Mouse (Mus musculus) hindbrain, embryonic 16.5 days (tissue): ENCODE results near the gene Odf4. TPM values are rescaled to one million over a fixed set of nuclear protein-coding genes. Genes with fewer than 3 reads are reported as not detected.
A peak's percentile ranks its signal among the peaks of the same experiment; 100 is the strongest.

Source experiments
- ATAC-seq: fragments of 200-750 bp; cut with Nextera tagmentation; 2 replicates; pipeline ENCODE4 v1.8.0; 2017; ENCODE audit warnings: moderate TSS enrichment, moderate library complexity
- H3K27ac ChIP-seq: fragments of 300-500 bp; sonication (generic); 2 replicates; pipeline ENCODE4 v1.5.1; 2014; ENCODE audit warnings: low read depth, mild to moderate bottlenecking, control low read depth, low read length, moderate library complexity
- H3K27me3 ChIP-seq: fragments of 300-500 bp; sonication (generic); replicated peaks from 2 replicates; pipeline ENCODE4 v1.6.1; 2014; ENCODE audit warnings: low read length; ENCODE audit not compliant: control insufficient read depth, insufficient read depth
- H3K36me3 ChIP-seq: fragments of 300-500 bp; sonication (generic); 2 replicates; pipeline ENCODE4 v1.6.1; 2014; ENCODE audit warnings: mild to moderate bottlenecking, low read length, moderate library complexity, mixed read lengths; ENCODE audit not compliant: control insufficient read depth, insufficient read depth
- H3K4me1 ChIP-seq: fragments of 300-500 bp; sonication (generic); 2 replicates; pipeline ENCODE4 v1.6.1; 2014; ENCODE audit warnings: low read depth, low read length; ENCODE audit not compliant: control insufficient read depth, insufficient read depth
- H3K4me2 ChIP-seq: fragments of 300-500 bp; sonication (generic); 2 replicates; pipeline ENCODE4 v1.6.1; 2014; ENCODE audit warnings: mild to moderate bottlenecking, low read length, control low read depth, moderate library complexity
- H3K4me3 ChIP-seq: fragments of 300-500 bp; sonication (generic); 2 replicates; pipeline ENCODE4 v1.5.1; 2014; ENCODE audit warnings: mild to moderate bottlenecking, low read length, control low read depth, moderate library complexity
- H3K9ac ChIP-seq: fragments of 300-500 bp; sonication (generic); 2 replicates; pipeline ENCODE4 v1.6.1; 2014; ENCODE audit warnings: low read depth, mild to moderate bottlenecking, control low read depth, low read length, moderate library complexity
- H3K9me3 ChIP-seq: fragments of 300-500 bp; sonication (generic); 2 replicates; pipeline ENCODE4 v1.6.1; 2014; ENCODE audit warnings: mild to moderate bottlenecking, low read length, moderate library complexity; ENCODE audit not compliant: control insufficient read depth
- WGBS: fragments of 180-500 bp; shearing (Covaris S2); extraction: QIAGEN DNeasy Blood & Tissue Kit; methylation state at CpG from one replicate; pipeline ENCODE4 v1.1.7; 2014; 5-methylcytosine and 5-hydroxymethylcytosine counted together
- polyA plus RNA-seq: library from polyadenylated mRNA; unstranded; fragments of >200 nt; fragmentation: Nextera tagmentation; extraction: Ambion mirVana; gene quantifications from 2 replicates; pipeline ENCODE4 v1.2.1, GENCODE M21; 2015

The Odf4 gene
- polyA plus RNA-seq, 1 experiment from 2014 or later: 0.34 TPM

GRCm38 (mm10) chr11:68900519-68901350, 26.1 kb downstream of the Odf4 start:
- peak overlapping the region; percentile 44 for H3K9ac ChIP-seq
- H3K9me3 ChIP-seq: no peaks in the 10 kb centered on the region
- peaks cover 21% of the 10 kb centered on the region for H3K36me3 ChIP-seq
- H3K4me3 ChIP-seq: peak overlapping the region; percentile 86
- ATAC-seq: 0 out of 2 replicates have a peak, but pooled peaks have one; percentile 12
- no peak overlapping the region for H3K27ac ChIP-seq
- peak overlapping the region; percentile 68 for H3K4me2 ChIP-seq
- WGBS: 28% methylated on average over 31 of the region's 31 CpGs
- peaks cover 11% of the 10 kb centered on the region for H3K4me1 ChIP-seq
- peaks cover 3% of the 10 kb centered on the region; the same call in 1 of the 2 replicates for H3K27me3 ChIP-seq

DNA sequence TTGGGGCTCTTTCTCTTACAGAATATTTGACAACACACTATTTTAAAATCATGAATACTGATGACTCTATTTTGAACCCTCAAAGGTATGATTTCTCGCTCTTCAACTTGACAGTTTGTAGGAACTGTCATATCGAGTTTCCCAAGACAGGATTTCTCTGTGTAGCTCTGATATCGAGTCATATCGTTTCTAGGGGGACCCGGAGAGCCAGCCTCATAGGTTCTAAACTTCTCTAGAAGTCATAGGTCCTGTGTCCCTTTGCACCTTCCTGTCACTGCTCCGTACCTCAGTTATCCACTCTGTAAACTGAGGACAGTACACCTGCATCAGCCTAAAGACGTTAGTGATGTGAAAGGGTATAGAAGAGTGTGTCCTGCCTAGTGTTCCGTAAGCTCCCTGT, 27.1 kb downstream of the Odf4 start:
- Histone ChIP-seq H3K9me3 (no peaks in the 10 kb centered on the region), H3K36me3 (peaks cover 15% of the 10 kb centered on the region), H3K4me3 (no peak overlapping the region), H3K27ac (no peak overlapping the region), H3K4me2 (no peak overlapping the region), H3K27me3 (peaks cover 3% of the 10 kb centered on the region; the same call in 1 of the 2 replicates), H3K4me1 (peaks cover 11% of the 10 kb centered on the region), H3K9ac (no peak overlapping the region)
- WGBS: 91% methylated on average over 8 of the region's 8 CpGs
- ATAC-seq: no peak

DNA sequence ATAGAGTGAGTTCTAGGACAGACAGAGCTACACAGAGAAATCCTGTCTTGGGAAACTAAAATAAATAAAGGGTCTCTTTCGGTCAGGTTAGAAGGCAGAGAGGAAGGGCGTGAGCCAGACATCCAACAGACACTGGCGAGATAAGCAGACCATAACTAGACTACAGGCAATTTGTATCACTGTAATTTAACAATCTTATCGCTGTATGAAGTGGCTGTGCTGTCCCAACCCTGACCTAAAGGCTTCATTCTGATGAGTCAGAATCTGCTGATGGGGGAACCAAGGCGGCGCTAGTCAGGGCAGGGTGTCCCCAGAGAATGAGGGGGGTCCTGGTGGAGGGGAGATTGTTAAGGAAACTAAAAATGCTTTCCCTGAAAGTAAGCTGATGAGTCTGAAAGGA, 28.1 kb downstream of the Odf4 start:
- Histone ChIP-seq H3K9ac (no peak overlapping the region), H3K4me2 (no peak overlapping the region), H3K27me3 (peaks cover 3% of the 10 kb centered on the region; the same call in 1 of the 2 replicates), H3K27ac (no peak overlapping the region), H3K9me3 (no peaks in the 10 kb centered on the region), H3K36me3 (peaks cover 8% of the 10 kb centered on the region), H3K4me3 (no peak overlapping the region), H3K4me1 (peaks cover 11% of the 10 kb centered on the region)
- 89% methylated on average over 6 of the region's 6 CpGs for WGBS
- ATAC-seq: no peak

DNA sequence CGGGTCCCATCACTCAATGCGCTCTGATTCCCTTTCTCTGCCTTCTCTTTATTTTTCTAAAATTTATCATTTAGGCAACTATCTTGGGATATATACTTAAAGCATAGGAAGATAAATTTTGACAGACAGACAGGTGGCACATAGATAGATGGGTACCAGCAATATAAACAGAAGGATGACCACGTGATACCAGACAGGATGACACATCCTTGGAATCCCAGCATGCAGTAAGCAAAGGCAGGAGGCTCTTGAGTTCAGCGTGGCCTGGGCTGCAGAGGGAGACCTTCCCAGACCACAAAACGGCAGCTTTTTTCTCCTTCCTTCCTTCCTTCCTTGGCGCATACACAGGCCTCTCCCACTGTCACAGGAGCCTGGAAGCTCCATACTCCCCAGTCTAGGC, 29.0 kb downstream of the Odf4 start:
- no peak overlapping the region for H3K27ac ChIP-seq
- peaks cover 9% of the 10 kb centered on the region for H3K4me1 ChIP-seq
- no peak overlapping the region for H3K4me3 ChIP-seq
- no peak overlapping the region for H3K9ac ChIP-seq
- 80% methylated on average over 6 of the region's 6 CpGs for WGBS
- no peaks in the 10 kb centered on the region for H3K36me3 ChIP-seq
- no peaks in the 10 kb centered on the region for H3K9me3 ChIP-seq
- no peak for ATAC-seq
- no peak overlapping the region for H3K4me2 ChIP-seq
- peaks cover 3% of the 10 kb centered on the region; the same call in 1 of the 2 replicates for H3K27me3 ChIP-seq

DNA sequence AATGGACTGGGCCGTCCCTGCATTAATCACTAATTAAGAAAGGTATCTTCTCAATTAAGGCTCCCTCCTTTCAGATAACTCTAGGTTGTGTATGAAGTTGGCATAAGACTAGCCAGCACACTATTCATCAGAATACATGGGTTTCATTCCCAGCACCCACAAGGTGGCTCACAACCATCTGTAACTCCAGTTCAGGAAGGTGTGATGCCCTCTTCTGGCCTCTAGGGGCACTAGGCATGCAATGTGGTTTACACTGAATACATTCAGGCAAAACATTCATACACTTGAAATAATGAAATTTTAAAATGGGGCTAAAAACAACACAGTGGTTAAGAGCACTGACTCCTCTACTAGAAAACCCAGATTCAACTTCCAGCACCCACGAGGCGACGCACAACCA, 29.8 kb downstream of the Odf4 start:
- H3K4me3 ChIP-seq: no peak overlapping the region
- ATAC-seq: no peak
- peaks cover 3% of the 10 kb centered on the region; the same call in 1 of the 2 replicates for H3K27me3 ChIP-seq
- no peaks in the 10 kb centered on the region for H3K36me3 ChIP-seq
- WGBS: 41% methylated on average over 4 of the region's 4 CpGs
- no peak overlapping the region for H3K4me2 ChIP-seq
- H3K27ac ChIP-seq: no peak overlapping the region
- 0 out of 2 replicates have a peak, but pooled peaks cover 2% of the 10 kb centered on the region for H3K4me1 ChIP-seq
- no peak overlapping the region for H3K9ac ChIP-seq
- H3K9me3 ChIP-seq: no peaks in the 10 kb centered on the region

GRCm38 (mm10) chr11:68896247-68896646, 30.6 kb downstream of the Odf4 start:
- Histone ChIP-seq H3K9ac (no peak overlapping the region), H3K36me3 (no peaks in the 10 kb centered on the region), H3K4me2 (no peak overlapping the region), H3K4me1 (0 out of 2 replicates have a peak, but pooled peaks cover 2% of the 10 kb centered on the region), H3K4me3 (no peak overlapping the region), H3K27ac (no peak overlapping the region), H3K27me3 (peaks cover 3% of the 10 kb centered on the region; the same call in 1 of the 2 replicates), H3K9me3 (no peaks in the 10 kb centered on the region)
- 95% methylated on average over 5 of the region's 5 CpGs for WGBS
- no peak for ATAC-seq

DNA sequence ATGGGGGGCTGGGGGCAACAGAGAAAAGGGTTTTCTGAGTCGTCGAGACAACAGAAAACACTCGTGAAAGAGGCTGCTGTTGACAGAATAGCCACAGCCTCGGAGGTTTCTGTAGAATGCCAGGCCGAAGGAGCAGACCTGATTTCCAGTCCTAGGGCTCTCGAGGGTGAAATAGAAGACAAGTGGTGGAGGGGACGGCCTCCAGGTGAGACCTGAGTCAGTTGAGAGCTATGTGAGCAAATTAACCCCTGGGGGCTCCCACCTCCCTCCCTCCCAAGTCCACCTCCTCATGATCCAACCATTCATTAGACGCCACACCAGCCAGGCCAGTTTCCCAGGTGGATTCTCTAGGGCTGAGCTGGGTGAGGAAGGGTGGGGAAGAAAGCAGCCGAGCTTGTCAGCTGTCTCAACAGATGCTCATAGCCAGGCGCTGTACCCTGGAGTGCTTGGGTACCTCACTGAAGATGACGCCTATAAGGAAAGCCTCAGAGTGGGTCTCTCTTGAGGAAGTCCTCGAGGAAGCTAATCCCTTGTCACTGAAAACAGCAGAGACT, 32.9 kb downstream of the Odf4 start:
- H3K9me3 ChIP-seq: no peaks in the 10 kb centered on the region
- no peak overlapping the region for H3K27ac ChIP-seq
- H3K36me3 ChIP-seq: no peaks in the 10 kb centered on the region
- WGBS: 73% methylated on average over 12 of the region's 12 CpGs
- no peak overlapping the region for H3K4me3 ChIP-seq
- no peak overlapping the region for H3K9ac ChIP-seq
- no peaks in the 10 kb centered on the region for H3K27me3 ChIP-seq
- ATAC-seq: no peak
- no peaks in the 10 kb centered on the region for H3K4me1 ChIP-seq
- H3K4me2 ChIP-seq: no peak overlapping the region

DNA sequence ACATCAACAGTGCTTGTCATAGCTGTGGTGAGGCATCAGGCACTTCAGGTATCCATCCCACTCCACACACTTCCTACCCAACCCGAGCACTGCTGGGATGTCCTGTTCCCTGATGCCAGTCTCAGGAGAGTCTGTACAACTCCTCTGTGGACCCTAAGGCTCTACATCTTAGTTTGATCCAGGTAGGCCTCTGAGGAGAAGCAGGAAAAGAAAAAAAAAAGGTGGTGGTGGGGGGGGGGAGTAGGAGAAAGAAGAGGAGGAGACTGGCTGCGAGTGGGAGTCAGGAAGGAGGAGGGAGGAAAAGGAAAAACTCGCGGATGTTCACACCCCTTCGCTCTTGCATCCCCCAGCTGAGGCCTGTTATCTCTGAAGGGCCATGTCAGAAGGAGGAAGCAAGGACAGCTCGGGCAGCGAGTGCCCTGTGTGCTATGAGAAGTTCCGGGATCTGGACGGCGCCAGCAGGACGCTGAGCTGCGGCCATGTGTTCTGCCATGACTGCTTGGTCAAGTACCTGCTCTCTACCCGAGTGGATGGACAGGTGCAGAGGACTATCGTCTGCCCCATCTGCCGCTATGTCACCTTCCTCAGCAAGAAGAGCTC, 34.5 kb downstream of the Odf4 start:
- Histone ChIP-seq H3K9ac (no peak overlapping the region), H3K27ac (no peak overlapping the region), H3K4me3 (no peak overlapping the region), H3K4me1 (no peaks in the 10 kb centered on the region), H3K4me2 (no peak overlapping the region), H3K9me3 (no peaks in the 10 kb centered on the region), H3K27me3 (no peaks in the 10 kb centered on the region), H3K36me3 (no peaks in the 10 kb centered on the region)
- WGBS: 80% methylated on average over 15 of the region's 15 CpGs
- no peak for ATAC-seq

DNA sequence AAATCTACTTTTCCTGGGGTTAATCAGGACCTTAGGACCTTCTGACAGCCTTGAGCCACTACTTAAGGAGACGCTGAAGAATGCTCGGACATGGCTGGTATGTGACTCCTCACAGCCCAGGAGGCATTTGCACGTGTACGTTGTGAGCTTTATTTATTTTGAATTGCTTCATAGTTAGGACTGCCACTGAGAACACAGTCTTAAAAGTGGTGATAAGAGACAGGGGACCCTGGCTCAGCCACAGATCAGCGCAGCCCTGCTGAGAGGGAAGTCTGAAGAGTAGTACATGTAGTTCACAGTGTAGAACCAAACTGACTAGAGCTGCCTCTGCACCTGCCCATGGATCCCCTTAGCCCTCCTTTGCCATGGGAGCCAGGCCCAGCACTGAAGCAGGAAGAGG, 35.1 kb downstream of the Odf4 start:
- no peak overlapping the region for H3K9ac ChIP-seq
- WGBS: 82% methylated on average over 5 of the region's 5 CpGs
- H3K9me3 ChIP-seq: no peaks in the 10 kb centered on the region
- H3K27me3 ChIP-seq: no peaks in the 10 kb centered on the region
- no peak overlapping the region for H3K27ac ChIP-seq
- ATAC-seq: no peak
- H3K4me3 ChIP-seq: no peak overlapping the region
- H3K36me3 ChIP-seq: no peaks in the 10 kb centered on the region
- no peak overlapping the region for H3K4me2 ChIP-seq
- H3K4me1 ChIP-seq: no peaks in the 10 kb centered on the region
